Mouse (Mus musculus) hindbrain, embryonic 11.5 days (tissue): ENCODE results near the gene Ifnz. TPM values are rescaled to one million over a fixed set of nuclear protein-coding genes. Genes with fewer than 3 reads are reported as not detected.
A peak's percentile ranks its signal among the peaks of the same experiment; 100 is the strongest.
"Not testable (repeated sequence)": the region's sequence is repeated elsewhere in the genome, so short reads cannot be mapped to it uniquely, and the experiment has no call there.

ENCODE experiments used
- ATAC-seq: fragments of 200-750 bp; cut with Nextera tagmentation; 2 replicates; pipeline ENCODE4 v1.8.0; 2017; ENCODE audit warnings: mild to moderate bottlenecking, moderate TSS enrichment, moderate library complexity; ENCODE audit not compliant: low FRiP score
- DNase-seq: peaks from one replicate; pipeline ENCODE4 v3.0.0-alpha.2; 2015; ENCODE audit warnings: low spot score
- H3K27ac ChIP-seq: fragments of 300-500 bp; sonication (generic); 2 replicates; pipeline ENCODE4 v1.5.1; 2014; ENCODE audit warnings: mild to moderate bottlenecking, low read depth, low read length
- H3K27me3 ChIP-seq: fragments of 300-500 bp; sonication (generic); 2 replicates; pipeline ENCODE4 v1.6.1; 2014; ENCODE audit warnings: mild to moderate bottlenecking, low read length, moderate library complexity, mixed read lengths; ENCODE audit not compliant: control insufficient read depth, insufficient read depth
- H3K36me3 ChIP-seq: fragments of 300-500 bp; sonication (generic); 2 replicates; pipeline ENCODE4 v1.6.1; 2014; ENCODE audit warnings: mild to moderate bottlenecking, low read length, moderate library complexity, mixed read lengths; ENCODE audit not compliant: control insufficient read depth, insufficient read depth
- H3K4me1 ChIP-seq: fragments of 300-500 bp; sonication (generic); replicated peaks from 2 replicates; pipeline ENCODE4 v1.6.1; 2014; ENCODE audit warnings: low read length, mixed read lengths; ENCODE audit not compliant: control insufficient read depth, insufficient read depth
- H3K4me2 ChIP-seq: fragments of 300-500 bp; sonication (generic); replicated peaks from 2 replicates; pipeline ENCODE4 v1.6.1; 2014; ENCODE audit warnings: mild to moderate bottlenecking, low read depth, low read length
- H3K4me3 ChIP-seq: fragments of 300-500 bp; sonication (generic); 2 replicates; pipeline ENCODE4 v1.5.1; 2014; ENCODE audit warnings: low read depth, low read length
- H3K9ac ChIP-seq: fragments of 300-500 bp; sonication (generic); 2 replicates; pipeline ENCODE4 v1.6.1; 2014; ENCODE audit warnings: low read depth, low read length
- H3K9me3 ChIP-seq: fragments of 300-500 bp; sonication (generic); 2 replicates; pipeline ENCODE4 v1.6.1; 2016; ENCODE audit warnings: low read length; ENCODE audit not compliant: control insufficient read depth
- WGBS: fragments of 180-500 bp; shearing (Covaris S2); extraction: QIAGEN DNeasy Blood & Tissue Kit; methylation state at CpG from one replicate; pipeline ENCODE4 v1.1.7; 2014; 5-methylcytosine and 5-hydroxymethylcytosine counted together
- polyA plus RNA-seq: library from polyadenylated mRNA; unstranded; fragments of >200 nt; fragmentation: Nextera tagmentation; extraction: Ambion mirVana; gene quantifications from 2 replicates; pipeline ENCODE4 v1.2.1, GENCODE M21; 2014

Ifnz gene
- polyA plus RNA-seq, 1 experiment from 2014 or later, result not detected

DNA sequence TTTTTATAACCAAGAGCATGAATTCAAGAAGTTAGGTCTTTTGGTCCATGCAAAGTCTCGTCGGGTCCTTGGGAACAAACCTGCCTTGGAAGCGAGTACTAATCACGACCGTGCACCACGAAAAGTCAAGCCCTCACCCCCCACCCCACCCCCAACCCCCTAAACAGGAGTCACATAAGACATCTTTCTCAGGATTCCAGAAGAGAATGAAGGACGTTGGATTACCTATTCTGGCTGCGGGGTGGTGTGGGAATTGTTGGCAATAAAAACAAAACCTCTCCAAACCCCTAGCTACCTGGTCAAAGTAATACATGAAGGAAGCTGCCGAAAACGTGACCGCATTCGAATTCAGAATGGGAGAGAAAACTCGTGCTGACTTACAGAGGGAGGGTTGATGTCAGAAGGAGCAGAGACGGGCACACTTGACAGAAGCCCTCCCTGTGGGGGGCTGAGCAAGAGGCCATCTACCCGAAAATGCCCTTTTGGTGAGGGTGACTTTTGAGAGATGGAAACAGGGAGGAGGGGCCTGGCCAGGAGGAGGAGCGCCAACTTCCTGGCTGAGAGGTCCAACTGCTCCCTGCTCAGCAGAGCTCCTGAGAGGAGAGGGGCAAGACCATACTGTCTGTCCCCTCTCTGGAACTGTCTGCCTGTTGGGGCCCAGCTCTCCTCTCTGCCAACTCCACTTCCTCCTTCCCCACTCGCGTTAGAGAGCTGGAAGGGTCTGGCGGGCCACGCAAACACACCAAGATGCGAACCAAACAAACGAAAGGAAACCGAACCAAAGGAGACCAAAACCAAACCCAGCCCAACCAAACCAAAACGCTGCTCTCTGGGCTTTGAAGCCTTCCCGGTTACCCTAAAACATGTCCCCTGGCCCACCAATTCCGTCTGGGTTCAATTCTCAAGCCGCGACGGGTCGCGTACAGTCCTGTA, 25.1 kb upstream of the Ifnz start:
- Histone ChIP-seq H3K4me3 (peak overlapping the region; percentile 44), H3K27ac (peak overlapping the region; percentile 49), H3K4me2 (peak overlapping the region; percentile 68)
- H3K36me3 ChIP-seq, H3K9me3 ChIP-seq, H3K4me1 ChIP-seq, ATAC-seq, H3K9ac ChIP-seq, H3K27me3 ChIP-seq: not testable (repeated sequence)
- 10% methylated on average over 28 of the region's 31 CpGs for WGBS
- peak; percentile 59 for DNase-seq

DNA sequence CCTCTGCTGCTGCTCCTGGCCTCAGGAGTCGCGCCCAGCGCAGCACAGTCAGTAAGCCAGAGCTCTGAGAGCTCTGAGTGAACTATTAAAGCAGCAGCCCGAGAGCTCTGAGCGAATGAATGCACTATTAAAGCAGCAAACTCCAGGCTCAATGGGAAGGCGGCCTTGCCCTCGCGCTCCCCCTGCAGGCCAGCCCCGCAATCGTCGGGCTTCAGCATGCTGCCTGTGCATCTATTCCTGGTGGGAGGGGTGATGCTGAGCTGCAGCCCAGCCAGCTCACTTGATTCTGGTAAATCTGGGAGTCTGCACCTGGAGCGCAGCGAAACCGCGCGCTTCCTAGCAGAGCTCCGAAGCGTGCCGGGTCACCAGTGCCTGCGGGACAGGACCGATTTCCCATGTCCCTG, 24.3 kb upstream of the Ifnz start:
- not testable (repeated sequence) for H3K4me1 ChIP-seq, H3K9ac ChIP-seq, H3K36me3 ChIP-seq, H3K27me3 ChIP-seq, H3K9me3 ChIP-seq
- Histone ChIP-seq H3K4me3 (peak overlapping the region; percentile 44), H3K27ac (peak overlapping the region; percentile 49), H3K4me2 (peak overlapping the region; percentile 68)
- peak; percentile 100 for ATAC-seq
- DNase-seq, result peak; percentile 81
- WGBS, result under 1% methylated on average over 18 of the region's 21 CpGs

DNA sequence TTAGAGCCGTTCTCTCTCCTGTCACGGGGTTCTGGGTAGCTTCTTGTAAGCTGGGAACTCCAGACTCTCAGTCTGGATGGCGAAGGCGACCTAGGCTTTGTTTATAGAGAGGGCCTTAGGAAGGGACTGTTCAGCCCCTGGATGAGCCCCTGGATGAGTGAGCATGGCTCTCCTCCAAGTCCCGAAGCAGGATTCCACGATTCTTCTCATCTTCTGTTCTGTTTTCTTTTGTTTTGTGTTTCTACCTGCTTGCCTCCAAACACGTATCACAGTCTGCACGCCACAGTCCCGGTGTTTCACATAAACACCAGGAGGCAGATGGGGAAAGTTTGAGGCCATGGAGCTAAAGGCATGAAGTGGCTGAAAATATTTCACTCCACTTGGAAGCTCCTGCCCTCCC, 23.2 kb upstream of the Ifnz start:
- not testable (repeated sequence) for H3K36me3 ChIP-seq, H3K4me2 ChIP-seq, ATAC-seq, H3K9me3 ChIP-seq, H3K4me1 ChIP-seq, H3K27me3 ChIP-seq, H3K9ac ChIP-seq, H3K27ac ChIP-seq, DNase-seq, H3K4me3 ChIP-seq
- WGBS, result 82% methylated on average over 9 of the region's 9 CpGs

DNA sequence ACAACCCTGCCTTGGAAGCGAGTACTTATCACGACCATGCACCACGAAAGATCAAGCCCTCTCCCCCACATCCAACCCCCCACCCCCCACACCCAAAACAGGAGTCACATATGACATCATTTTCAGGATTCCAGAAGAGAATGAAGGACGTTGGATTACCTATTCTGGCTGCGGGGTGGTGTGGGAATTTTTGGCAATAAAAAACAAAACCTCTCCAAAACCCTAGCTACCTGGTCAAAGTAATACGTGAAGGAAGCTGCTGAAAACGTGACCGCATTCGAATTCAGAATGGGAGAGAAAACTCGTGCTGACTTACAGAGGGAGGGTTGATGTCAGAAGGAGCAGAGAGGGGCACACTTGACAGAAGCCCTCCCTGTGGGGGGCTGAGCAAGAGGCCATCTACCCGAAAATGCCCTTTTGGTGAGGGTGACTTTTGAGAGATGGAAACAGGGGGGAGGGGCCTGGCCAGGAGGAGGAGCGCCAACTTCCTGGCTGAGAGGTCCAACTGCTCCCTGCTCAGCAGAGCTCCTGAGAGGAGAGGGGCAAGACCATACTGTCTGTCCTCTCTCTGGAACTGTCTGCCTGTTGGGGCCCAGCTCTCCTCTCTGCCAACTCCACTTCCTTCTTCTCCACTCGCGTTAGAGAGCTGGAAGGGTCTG, 22.2 kb upstream of the Ifnz start, which contains the start of gene Gm13283:
Gene Gm13283 (plus strand): TSS at position 510 of the 659 bp plus-strand sequence.
- not testable (repeated sequence) for H3K36me3 ChIP-seq, H3K27ac ChIP-seq, H3K27me3 ChIP-seq, H3K9ac ChIP-seq, ATAC-seq, H3K9me3 ChIP-seq, DNase-seq, H3K4me1 ChIP-seq
- whole genome bisulfite sequencing, result 39% methylated on average over 6 of the region's 14 CpGs
- peak within 1 kb of the TSS; percentile 29 for H3K4me2 ChIP-seq
- H3K4me3 ChIP-seq, result 0 out of 2 replicates have a peak within 1 kb of the TSS, but pooled peaks have one; percentile 13

DNA sequence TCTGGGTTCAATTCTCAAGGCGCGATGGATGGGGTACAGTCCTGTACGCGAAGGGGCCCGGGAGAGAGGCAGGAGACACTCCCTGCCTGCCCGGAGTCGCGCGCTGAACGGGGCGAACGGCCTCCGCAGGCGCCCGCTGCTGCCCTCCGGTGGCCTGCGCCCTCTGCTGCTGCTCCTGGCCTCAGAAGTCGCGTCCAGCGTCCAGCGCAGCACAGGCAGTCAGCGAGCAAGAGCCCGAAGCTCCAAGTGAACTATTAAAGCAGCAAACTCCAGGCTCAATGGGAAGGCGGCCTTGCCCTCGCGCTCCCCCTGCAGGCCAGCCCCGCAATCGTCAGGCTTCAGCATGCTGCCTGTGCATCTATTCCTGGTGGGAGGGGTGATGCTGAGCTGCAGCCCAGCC, 21.5 kb upstream of the Ifnz start:
- not testable (repeated sequence) for ATAC-seq, H3K36me3 ChIP-seq, H3K9ac ChIP-seq, H3K9me3 ChIP-seq, H3K27ac ChIP-seq, H3K4me1 ChIP-seq, H3K27me3 ChIP-seq
- Histone ChIP-seq H3K4me3 (0 out of 2 replicates have a peak overlapping the region, but pooled peaks have one; percentile 13), H3K4me2 (peak overlapping the region; percentile 29)
- DNase-seq, result peak; percentile 66
- WGBS, result 1% methylated on average over 11 of the region's 28 CpGs

DNA sequence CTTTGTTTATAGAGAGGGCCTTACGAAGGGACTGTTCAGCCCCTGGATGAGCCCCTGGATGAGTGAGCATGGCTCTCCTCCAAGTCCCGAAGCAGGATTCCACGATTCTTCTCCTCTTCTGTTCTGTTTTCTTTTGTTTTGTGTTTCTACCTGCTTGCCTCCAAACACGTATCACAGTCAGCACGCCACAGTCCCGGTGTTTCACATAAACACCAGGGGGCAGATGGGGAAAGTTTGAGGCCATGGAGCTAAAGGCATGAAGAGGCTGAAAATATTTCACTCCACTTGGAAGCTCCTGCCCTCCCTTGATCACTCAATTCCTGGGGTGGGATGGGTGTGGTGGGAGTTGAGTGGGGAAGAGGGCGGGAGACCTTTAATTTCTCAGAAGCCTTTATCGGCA, 20.2 kb upstream of the Ifnz start:
- not testable (repeated sequence) for H3K4me1 ChIP-seq, H3K9ac ChIP-seq, H3K27me3 ChIP-seq, DNase-seq, H3K4me3 ChIP-seq, H3K36me3 ChIP-seq, H3K27ac ChIP-seq, H3K9me3 ChIP-seq, ATAC-seq, H3K4me2 ChIP-seq
- 73% methylated on average over 6 of the region's 8 CpGs for WGBS

DNA sequence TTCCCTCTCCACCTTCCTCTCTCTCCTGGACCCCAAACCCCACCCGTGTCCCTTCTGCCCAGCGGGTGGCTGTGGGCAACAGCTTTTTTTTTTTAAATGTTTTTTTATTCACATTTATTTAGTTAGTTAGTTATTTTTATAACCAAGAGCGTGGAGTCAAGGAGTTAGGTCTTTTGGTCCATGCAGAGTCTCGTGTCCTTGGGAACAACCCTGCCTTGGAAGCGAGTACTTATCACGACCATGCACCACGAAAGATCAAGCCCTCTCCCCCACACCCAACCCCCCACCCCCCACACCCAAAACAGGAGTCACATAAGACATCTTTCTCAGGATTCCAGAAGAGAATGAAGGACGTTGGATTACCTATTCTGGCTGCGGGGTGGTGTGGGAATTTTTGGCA, 19.6 kb upstream of the Ifnz start:
- H3K36me3 ChIP-seq, ATAC-seq, H3K4me1 ChIP-seq, H3K4me2 ChIP-seq, H3K27ac ChIP-seq, H3K4me3 ChIP-seq, DNase-seq, H3K9ac ChIP-seq, H3K27me3 ChIP-seq, H3K9me3 ChIP-seq: not testable (repeated sequence)
- whole genome bisulfite sequencing, result 49% methylated on average over 8 of the region's 9 CpGs

DNA sequence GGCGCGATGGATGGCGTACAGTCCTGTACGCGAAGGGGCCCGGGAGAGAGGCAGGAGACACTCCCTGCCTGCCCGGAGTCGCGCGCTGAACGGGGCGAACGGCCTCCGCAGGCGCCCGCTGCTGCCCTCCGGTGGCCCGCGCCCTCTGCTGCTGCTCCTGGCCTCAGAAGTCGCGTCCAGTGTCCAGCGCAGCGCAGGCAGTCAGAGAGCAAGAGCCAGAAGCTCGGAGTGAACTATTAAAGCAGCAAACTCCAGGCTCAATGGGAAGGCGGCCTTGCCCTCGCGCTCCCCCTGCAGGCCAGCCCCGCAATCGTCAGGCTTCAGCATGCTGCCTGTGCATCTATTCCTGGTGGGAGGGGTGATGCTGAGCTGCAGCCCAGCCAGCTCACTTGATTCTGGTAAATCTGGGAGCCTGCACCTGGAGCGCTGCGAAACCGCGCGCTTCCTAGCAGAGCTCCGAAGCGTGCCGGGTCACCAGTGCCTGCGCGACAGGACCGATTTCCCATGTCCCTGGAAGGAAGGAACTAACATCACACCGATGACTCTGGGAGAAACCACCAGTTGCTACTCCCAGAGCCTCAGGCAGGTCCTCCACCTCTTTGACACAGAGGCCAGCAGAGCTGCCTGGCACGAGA, 18.4 kb upstream of the Ifnz start:
- not testable (repeated sequence) for H3K9me3 ChIP-seq, H3K36me3 ChIP-seq, H3K4me1 ChIP-seq, ATAC-seq, H3K27me3 ChIP-seq, H3K27ac ChIP-seq, H3K9ac ChIP-seq
- peak overlapping the region; percentile 18; the same call in 1 of the 2 replicates for H3K4me3 ChIP-seq
- peak; percentile 56 for DNase-seq
- H3K4me2 ChIP-seq, result peak overlapping the region; percentile 39
- 4% methylated on average over 23 of the region's 42 CpGs for WGBS
